9 mouse cellular contexts compared by ENCODE assay signal in genomic region chr2:32428262-32428722, GRCm38 (mm10). TPM values are rescaled to one million over a fixed set of nuclear protein-coding genes. Genes with fewer than 3 reads are reported as not detected.
DNase-seq lines count a peak whose midpoint lies in the region; ATAC-seq and TF ChIP-seq lines count a peak whose summit lies in the region.
"Had no signal": no experiment of that assay in that cellular context is flagged by ENCODE, and none has a peak within 500 bp of the region (broad histone marks: within the 10 kb centered on the region; RNA-seq: fewer than 3 reads in every experiment).

No protein-coding gene starts in this region.

- WGBS in intestine, embryonic 15.5 days, result 36% methylated on average over 8 of the region's 8 CpGs
- WGBS in lung, postnatal 0 days, result 32% methylated on average over 8 of the region's 8 CpGs
- WGBS in small intestine, adult 2 months, result 13% methylated on average over 8 of the region's 8 CpGs

- H3K27me3 ChIP-seq in intestine, embryonic 15.5 days (replicated peaks), result no peaks in the 10 kb centered on the region
- no peaks in the 10 kb centered on the region for H3K27me3 ChIP-seq in lung, postnatal 0 days (replicated peaks; ENCODE audit: insufficient read depth, low read length)
- no peaks in the 10 kb centered on the region for H3K27me3 ChIP-seq in small intestine, adult 2 months (ENCODE audit: control insufficient read depth, insufficient read depth, low read length)

- peak; percentile 84 for ATAC-seq in intestine, embryonic 15.5 days
- peak; percentile 69 for ATAC-seq in lung, postnatal 0 days

- TF ChIP-seq EP300 in lung, postnatal 0 days (IDR thresholded peaks at IDR 0.05), result peak; percentile 59; the same call in 1 of the 2 replicates

- H3K9me3 ChIP-seq in intestine, embryonic 15.5 days, result no peaks in the 10 kb centered on the region
- H3K9me3 ChIP-seq in lung, postnatal 0 days (ENCODE audit: low read length), result no peaks in the 10 kb centered on the region

- H3K9ac ChIP-seq in intestine, embryonic 15.5 days, result 0 out of 2 replicates have a peak overlapping the region, but pooled peaks have one; percentile 31
- no peak overlapping the region for H3K9ac ChIP-seq in lung, postnatal 0 days (replicated peaks; ENCODE audit: low read depth)

- peaks cover 55% of the 10 kb centered on the region for H3K4me1 ChIP-seq in intestine, embryonic 15.5 days (replicated peaks)
- H3K4me1 ChIP-seq in lung, postnatal 0 days (ENCODE audit: insufficient read depth, low read depth, low read length), result peaks cover 39% of the 10 kb centered on the region; the same call in 1 of the 2 replicates
- H3K4me1 ChIP-seq in small intestine, adult 2 months (ENCODE audit: control insufficient read depth, insufficient read depth, insufficient read length, low read length), result peaks cover 47% of the 10 kb centered on the region

- H3K36me3 ChIP-seq in intestine, embryonic 15.5 days, result no peaks in the 10 kb centered on the region
- no peaks in the 10 kb centered on the region for H3K36me3 ChIP-seq in lung, postnatal 0 days (ENCODE audit: insufficient read depth, low read length)
- no peaks in the 10 kb centered on the region; the same call in none of the 2 replicates for H3K36me3 ChIP-seq in small intestine, adult 2 months (ENCODE audit: control insufficient read depth, insufficient read depth, low read length)

- TF ChIP-seq CTCF in lung, postnatal 0 days (IDR thresholded peaks at IDR 0.05), result no peak
- no peak for TF ChIP-seq CTCF in small intestine, adult 2 months (IDR thresholded peaks at IDR 0.05; ENCODE audit: extremely low read depth, insufficient read length, insufficient replicate concordance, low read depth, low read length)

- H3K27ac ChIP-seq in intestine, embryonic 15.5 days, result peak overlapping the region; percentile 58
- H3K27ac ChIP-seq in lung, postnatal 0 days (ENCODE audit: low read length), result peak overlapping the region; percentile 76
- peak overlapping the region; percentile 40 for H3K27ac ChIP-seq in small intestine, adult 2 months (ENCODE audit: insufficient read depth, low read depth, low read length)

- no peak for TF ChIP-seq POLR2A in small intestine, adult 2 months (IDR thresholded peaks at IDR 0.05; ENCODE audit: low read depth, low read length)

- H3K4me3 ChIP-seq in intestine, embryonic 15.5 days (replicated peaks), result 0 out of 2 replicates have a peak overlapping the region, but pooled peaks have one; percentile 5
- no peak overlapping the region for H3K4me3 ChIP-seq in lung, postnatal 0 days (ENCODE audit: low read depth, low read length)
- H3K4me3 ChIP-seq in small intestine, adult 2 months (ENCODE audit: low read depth, low read length), result no peak overlapping the region

- H3K4me2 ChIP-seq in intestine, embryonic 15.5 days (replicated peaks), result peak overlapping the region; percentile 37
- H3K4me2 ChIP-seq in lung, postnatal 0 days (replicated peaks; ENCODE audit: low read depth, low read length), result peak overlapping the region; percentile 22

- DNase-seq in adrenal gland, adult 2 months, result peak; percentile 83
- no peak for DNase-seq in adrenal gland, postnatal 4 days (ENCODE audit: low spot score in 2 of 2)
- peak; percentile 44 to 54 for DNase-seq in urinary bladder, adult 18-20 months (ENCODE audit: low spot score in 2 of 2)
- no peak for DNase-seq in urinary bladder, postnatal 4 days (ENCODE audit: low spot score in 2 of 2)
- peak; percentile 95 for DNase-seq in lung, postnatal 0 days (ENCODE audit: low spot score)
- no peak for DNase-seq in spleen, postnatal 10 days (ENCODE audit: low spot score in 2 of 2)

RNA-seq across cellular contexts. Expression of gene Naif1, which starts 22.0 kb away (rescaled TPM):
- 1 to 10 TPM; 5.1 to 5.9 TPM for total RNA-seq in adrenal gland, adult 2 months (2021)
- 6.1 and 6.6 TPM in 2 replicates for polyA plus RNA-seq in adrenal gland, adult 2 months (2012; rRNA removed)
- 1 to 10 TPM; 4.1 to 4.2 TPM for total RNA-seq in adrenal gland, postnatal 4 days (2021)
- 4.7 and 5.0 TPM in 2 replicates for polyA plus RNA-seq in intestine, embryonic 15.5 days (2015; fragmentation: Nextera tagmentation; extraction: Ambion mirVana)
- polyA plus RNA-seq in lung, postnatal 0 days (2015; fragmentation: Nextera tagmentation; extraction: Ambion mirVana), result 4.1 and 4.6 TPM in 2 replicates
- 2.4 and 4.4 TPM in 2 replicates for polyA plus RNA-seq in small intestine, adult 2 months (2012; rRNA removed)

RNA-seq across cellular contexts. Expression of gene Slc25a25, which starts 23.0 kb away (rescaled TPM):
- total RNA-seq in adrenal gland, adult 2 months (2021), result 10 to 100 TPM; 34.0 to 79.5 TPM
- polyA plus RNA-seq in adrenal gland, adult 2 months (2012; rRNA removed), result 35.2 and 36.8 TPM in 2 replicates
- total RNA-seq in adrenal gland, postnatal 4 days (2021), result 10 to 100 TPM; 28.0 to 33.7 TPM
- 20.0 and 20.1 TPM in 2 replicates for polyA plus RNA-seq in intestine, embryonic 15.5 days (2015; fragmentation: Nextera tagmentation; extraction: Ambion mirVana)
- polyA plus RNA-seq in lung, postnatal 0 days (2015; fragmentation: Nextera tagmentation; extraction: Ambion mirVana), result 16.7 and 21.5 TPM in 2 replicates
- polyA plus RNA-seq in small intestine, adult 2 months (2012; rRNA removed), result 12.5 and 27.0 TPM in 2 replicates

RNA-seq across cellular contexts. Expression of gene Ptges2, which starts 32.6 kb away (rescaled TPM):
- 10 to 100 TPM; 55.3 to 69.6 TPM for total RNA-seq in adrenal gland, adult 2 months (2021)
- polyA plus RNA-seq in adrenal gland, adult 2 months (2012; rRNA removed), result 35.6 and 50.7 TPM in 2 replicates
- 10 to 100 TPM; 49.2 to 60.7 TPM for total RNA-seq in adrenal gland, postnatal 4 days (2021)
- 43.5 and 48.2 TPM in 2 replicates for polyA plus RNA-seq in intestine, embryonic 15.5 days (2015; fragmentation: Nextera tagmentation; extraction: Ambion mirVana)
- polyA plus RNA-seq in lung, postnatal 0 days (2015; fragmentation: Nextera tagmentation; extraction: Ambion mirVana), result 21.8 and 22.9 TPM in 2 replicates
- 22.3 and 32.6 TPM in 2 replicates for polyA plus RNA-seq in small intestine, adult 2 months (2012; rRNA removed)

RNA-seq across cellular contexts. Expression of gene Lcn2, which starts 40.2 kb away (rescaled TPM):
- total RNA-seq in adrenal gland, adult 2 months (2021), result 1 to 10 TPM; 2.2 to 2.8 TPM
- polyA plus RNA-seq in adrenal gland, adult 2 months (2012; rRNA removed), result 0.45 and 2.1 TPM in 2 replicates
- 10 to 100 TPM; 11.5 to 33.6 TPM for total RNA-seq in adrenal gland, postnatal 4 days (2021)
- 1.8 and 4.7 TPM in 2 replicates for polyA plus RNA-seq in intestine, embryonic 15.5 days (2015; fragmentation: Nextera tagmentation; extraction: Ambion mirVana)
- 223 and 355 TPM in 2 replicates for polyA plus RNA-seq in lung, postnatal 0 days (2015; fragmentation: Nextera tagmentation; extraction: Ambion mirVana)
- polyA plus RNA-seq in small intestine, adult 2 months (2012; rRNA removed), result 5.5 and 5.8 TPM in 2 replicates
- polyA plus RNA-seq: C2C12 had no signal

RNA-seq across cellular contexts. Expression of gene 1110008P14Rik, which starts 46.6 kb away (rescaled TPM):
- 100 to 1,000 TPM; 152 to 167 TPM for total RNA-seq in adrenal gland, adult 2 months (2021)
- 1,060 and 1,061 TPM in 2 replicates for polyA plus RNA-seq in adrenal gland, adult 2 months (2012; rRNA removed)
- total RNA-seq in adrenal gland, postnatal 4 days (2021), result 100 to 1,000 TPM in 1 of 2 experiments, 10 to 100 TPM in 1; 94.9 to 121 TPM
- 38.6 and 42.5 TPM in 2 replicates for polyA plus RNA-seq in intestine, embryonic 15.5 days (2015; fragmentation: Nextera tagmentation; extraction: Ambion mirVana)
- polyA plus RNA-seq in lung, postnatal 0 days (2015; fragmentation: Nextera tagmentation; extraction: Ambion mirVana), result 73.4 and 78.1 TPM in 2 replicates
- 117 and 134 TPM in 2 replicates for polyA plus RNA-seq in small intestine, adult 2 months (2012; rRNA removed)

Comparison
In these comparisons a context has a peak if more than half of its experiments do, and no peak if none do; other contexts are left out.
1. DNase-seq: peak in adrenal gland, adult 2 months (single experiment), urinary bladder, adult 18-20 months (2 of 2) and lung, postnatal 0 days (single experiment); none in adrenal gland, postnatal 4 days (0 of 2), urinary bladder, postnatal 4 days (0 of 2) and spleen, postnatal 10 days (0 of 2).
2. Peak in every context shown above with its lines, with median percentiles within 50 percentile points of each other: H3K27ac ChIP-seq.